Mouse (Mus musculus): Measurements from ENCODE around the gene Gm2a. TPM values are rescaled to one million over a fixed set of nuclear protein-coding genes. Genes with fewer than 3 reads are reported as not detected.

Gm2a gene
- 50.9 and 70.4 TPM in 2 replicates for polyA plus RNA-seq (2012; rRNA removed)

- 1% methylated on average over 44 of the region's 45 CpGs for WGBS
These were observed at the start of gene Gm2a for GRCm38 (mm10) chr11:55097463-55098188. Gene Gm2a, plus strand, starts transcription at chr11:55098115.

GRCm38 (mm10) chr11:55050837-55051510 is 46.9 kb upstream of the Gm2a start:
- no peak for DNase-seq
- 51% methylated on average over 7 of the region's 7 CpGs for WGBS

More at GRCm38 (mm10) chr11:55097463-55098188, at the start of gene Gm2a:
- Histone ChIP-seq H3K4me1 (ENCODE audit: control insufficient read depth, insufficient read depth, low read length) (peaks cover 4% of the 10 kb centered on the region; the same call in 1 of the 2 replicates), H3K4me3 (replicated peaks; ENCODE audit: extremely low read depth, low read depth, low read length) (peak within 1 kb of the TSS; percentile 95)
- DNase-seq: peak; percentile 91
- TF ChIP-seq POLR2A (IDR thresholded peaks at IDR 0.05; ENCODE audit: borderline replicate concordance, extremely low read depth, low read depth, low read length): peak; percentile 97
- TF ChIP-seq CTCF (IDR thresholded peaks at IDR 0.05; ENCODE audit: insufficient read depth, low read length): no peak

GRCm38 (mm10) chr11:55057511-55057910 is 40.4 kb upstream of the Gm2a start:
- TF ChIP-seq CTCF (IDR thresholded peaks at IDR 0.05; ENCODE audit: insufficient read depth, low read length): no peak
- no peak for TF ChIP-seq POLR2A (IDR thresholded peaks at IDR 0.05; ENCODE audit: borderline replicate concordance, extremely low read depth, low read depth, low read length)
- DNase-seq: no peak
- H3K4me1 ChIP-seq (ENCODE audit: control insufficient read depth, insufficient read depth, low read length): no peaks in the 10 kb centered on the region
- H3K4me3 ChIP-seq (replicated peaks; ENCODE audit: extremely low read depth, low read depth, low read length): no peak overlapping the region
- 81% methylated on average over 3 of the region's 3 CpGs for WGBS

More at GRCm38 (mm10) chr11:55050837-55051510, 46.9 kb upstream of the Gm2a start:
- Histone ChIP-seq H3K4me3 (replicated peaks; ENCODE audit: extremely low read depth, low read depth, low read length) (no peak overlapping the region), H3K4me1 (ENCODE audit: control insufficient read depth, insufficient read depth, low read length) (peaks cover 5% of the 10 kb centered on the region)
- no peak for TF ChIP-seq POLR2A (IDR thresholded peaks at IDR 0.05; ENCODE audit: borderline replicate concordance, extremely low read depth, low read depth, low read length)
- TF ChIP-seq CTCF (IDR thresholded peaks at IDR 0.05; ENCODE audit: insufficient read depth, low read length): no peak

GRCm38 (mm10) chr11:55060802-55061201 is 37.1 kb upstream of the Gm2a start:
- DNase-seq: no peak
- TF ChIP-seq POLR2A (IDR thresholded peaks at IDR 0.05; ENCODE audit: borderline replicate concordance, extremely low read depth, low read depth, low read length) (no peak), CTCF (IDR thresholded peaks at IDR 0.05; ENCODE audit: insufficient read depth, low read length) (no peak)
- Histone ChIP-seq H3K4me1 (ENCODE audit: control insufficient read depth, insufficient read depth, low read length) (no peaks in the 10 kb centered on the region), H3K4me3 (replicated peaks; ENCODE audit: extremely low read depth, low read depth, low read length) (no peak overlapping the region)
- WGBS: 78% methylated on average over 5 of the region's 5 CpGs

GRCm38 (mm10) chr11:55062856-55063255 is 35.1 kb upstream of the Gm2a start:
- no peak for DNase-seq
- H3K4me3 ChIP-seq (replicated peaks; ENCODE audit: extremely low read depth, low read depth, low read length): no peak overlapping the region
- H3K4me1 ChIP-seq (ENCODE audit: control insufficient read depth, insufficient read depth, low read length): no peaks in the 10 kb centered on the region
- 34% methylated on average over 5 of the region's 5 CpGs for whole genome bisulfite sequencing
- TF ChIP-seq POLR2A (IDR thresholded peaks at IDR 0.05; ENCODE audit: borderline replicate concordance, extremely low read depth, low read depth, low read length): no peak

- Histone ChIP-seq H3K4me3 (replicated peaks; ENCODE audit: extremely low read depth, low read depth, low read length) (no peak overlapping the region), H3K4me1 (ENCODE audit: control insufficient read depth, insufficient read depth, low read length) (no peaks in the 10 kb centered on the region)
- TF ChIP-seq CTCF (IDR thresholded peaks at IDR 0.05; ENCODE audit: insufficient read depth, low read length) (no peak), POLR2A (IDR thresholded peaks at IDR 0.05; ENCODE audit: borderline replicate concordance, extremely low read depth, low read depth, low read length) (no peak)
- WGBS: 66% methylated on average over 4 of the region's 4 CpGs
- DNase-seq: no peak
These were observed 31.0 kb upstream of the Gm2a start for GRCm38 (mm10) chr11:55066921-55067320.

GRCm38 (mm10) chr11:55069023-55069422 is 28.9 kb upstream of the Gm2a start:
- DNase-seq: no peak
- Histone ChIP-seq H3K4me3 (replicated peaks; ENCODE audit: extremely low read depth, low read depth, low read length) (no peak overlapping the region), H3K4me1 (ENCODE audit: control insufficient read depth, insufficient read depth, low read length) (no peaks in the 10 kb centered on the region)
- no peak for TF ChIP-seq POLR2A (IDR thresholded peaks at IDR 0.05; ENCODE audit: borderline replicate concordance, extremely low read depth, low read depth, low read length)
- WGBS: 40% methylated on average over 2 of the region's 2 CpGs

GRCm38 (mm10) chr11:55071344-55071743 is 26.6 kb upstream of the Gm2a start:
- Histone ChIP-seq H3K4me1 (ENCODE audit: control insufficient read depth, insufficient read depth, low read length) (peaks cover 3% of the 10 kb centered on the region; the same call in 1 of the 2 replicates), H3K4me3 (replicated peaks; ENCODE audit: extremely low read depth, low read depth, low read length) (no peak overlapping the region)
- no peak for DNase-seq
- WGBS: 90% methylated on average over 5 of the region's 5 CpGs
- TF ChIP-seq POLR2A (IDR thresholded peaks at IDR 0.05; ENCODE audit: borderline replicate concordance, extremely low read depth, low read depth, low read length) (no peak), CTCF (IDR thresholded peaks at IDR 0.05; ENCODE audit: insufficient read depth, low read length) (no peak)

- 71% methylated on average over 8 of the region's 8 CpGs for WGBS
- TF ChIP-seq POLR2A (IDR thresholded peaks at IDR 0.05; ENCODE audit: borderline replicate concordance, extremely low read depth, low read depth, low read length): no peak
- TF ChIP-seq CTCF (IDR thresholded peaks at IDR 0.05; ENCODE audit: insufficient read depth, low read length): no peak
- H3K4me1 ChIP-seq (ENCODE audit: control insufficient read depth, insufficient read depth, low read length): peaks cover 3% of the 10 kb centered on the region; the same call in 1 of the 2 replicates
- DNase-seq: no peak
- H3K4me3 ChIP-seq (replicated peaks; ENCODE audit: extremely low read depth, low read depth, low read length): no peak overlapping the region
These were observed 25.4 kb upstream of the Gm2a start for GRCm38 (mm10) chr11:55072467-55072866.

GRCm38 (mm10) chr11:55073191-55073590 is 24.7 kb upstream of the Gm2a start:
- 74% methylated on average over 10 of the region's 10 CpGs for WGBS
- DNase-seq: no peak
- H3K4me1 ChIP-seq (ENCODE audit: control insufficient read depth, insufficient read depth, low read length): peaks cover 3% of the 10 kb centered on the region; the same call in 1 of the 2 replicates
- no peak overlapping the region for H3K4me3 ChIP-seq (replicated peaks; ENCODE audit: extremely low read depth, low read depth, low read length)
- TF ChIP-seq POLR2A (IDR thresholded peaks at IDR 0.05; ENCODE audit: borderline replicate concordance, extremely low read depth, low read depth, low read length) (no peak), CTCF (IDR thresholded peaks at IDR 0.05; ENCODE audit: insufficient read depth, low read length) (no peak)
